Mouse (Mus musculus) megakaryocyte, embryonic 14.5 days (primary cell): ENCODE results near the gene Bcl2l1. TPM values are rescaled to one million over a fixed set of nuclear protein-coding genes. Genes with fewer than 3 reads are reported as not detected.

ENCODE experiments used
- H3K27me3 ChIP-seq: replicated peaks from 2 replicates; pipeline ENCODE3; 2012; ENCODE audit warnings: inconsistent platforms
- H3K36me3 ChIP-seq: replicated peaks from 2 replicates; pipeline ENCODE3; 2012; ENCODE audit warnings: low read length, inconsistent platforms, mixed read lengths
- H3K4me1 ChIP-seq: 2 replicates; pipeline ENCODE4 v1.6.1; 2012; ENCODE audit warnings: inconsistent platforms
- H3K4me3 ChIP-seq: replicated peaks from 2 replicates; pipeline ENCODE3; 2012; ENCODE audit warnings: moderate library complexity, mild to moderate bottlenecking, inconsistent platforms
- H3K9me3 ChIP-seq: 2 replicates; pipeline ENCODE4 v1.6.1; 2012; ENCODE audit warnings: inconsistent platforms
- FLI1 ChIP-seq: IDR thresholded peaks from 2 replicates; pipeline ENCODE4 v1.6.1; 2012; ENCODE audit warnings: low read length, inconsistent platforms, mixed read lengths
- GATA1 ChIP-seq: IDR thresholded peaks from 3 replicates; pipeline ENCODE4 v1.6.1; 2012; ENCODE audit warnings: mixed read lengths, low read length, inconsistent platforms, borderline replicate concordance
- polyA plus RNA-seq: library from polyadenylated mRNA; stranded (reverse); fragments of >175 nt; gene quantifications from 2 replicates; pipeline ENCODE4 v1.2.3, GENCODE M21; 2012; ENCODE audit warnings: low replicate concordance; ENCODE audit not compliant: insufficient read depth

Gene Bcl2l1
- polyA plus RNA-seq, 1 experiment = 498 TPM

GRCm38 (mm10) chr2:152847057-152847814 lies 15.7 kb upstream of the Bcl2l1 start:
- peaks cover 40% of the 10 kb centered on the region for H3K4me1 ChIP-seq
- H3K27me3 ChIP-seq = no peaks in the 10 kb centered on the region
- peaks cover 12% of the 10 kb centered on the region for H3K36me3 ChIP-seq
- no peak for TF ChIP-seq GATA1
- no peak for TF ChIP-seq FLI1
- H3K9me3 ChIP-seq = no peaks in the 10 kb centered on the region
- H3K4me3 ChIP-seq = peak overlapping the region; percentile 97

- H3K4me1 ChIP-seq = peaks cover 10% of the 10 kb centered on the region
- H3K9me3 ChIP-seq = no peaks in the 10 kb centered on the region
- H3K4me3 ChIP-seq = no peak overlapping the region
- TF ChIP-seq FLI1 (no peak), GATA1 (no peak)
- H3K27me3 ChIP-seq = no peaks in the 10 kb centered on the region
- H3K36me3 ChIP-seq = no peaks in the 10 kb centered on the region
Observed at GRCm38 (mm10) chr2:152842741-152843140, 11.2 kb upstream of the Bcl2l1 start.

GRCm38 (mm10) chr2:152839256-152839655 lies 7.7 kb upstream of the Bcl2l1 start:
- Histone ChIP-seq H3K36me3 (no peaks in the 10 kb centered on the region), H3K27me3 (no peaks in the 10 kb centered on the region), H3K9me3 (no peaks in the 10 kb centered on the region), H3K4me1 (peaks cover 4% of the 10 kb centered on the region; the same call in 1 of the 2 replicates), H3K4me3 (no peak overlapping the region)
- TF ChIP-seq GATA1 (no peak), FLI1 (no peak)

- Histone ChIP-seq H3K4me1 (peaks cover 56% of the 10 kb centered on the region), H3K27me3 (no peaks in the 10 kb centered on the region), H3K36me3 (peaks cover 45% of the 10 kb centered on the region), H3K4me3 (peak overlapping the region; percentile 98), H3K9me3 (no peaks in the 10 kb centered on the region)
- TF ChIP-seq GATA1 = no peak
- no peak for TF ChIP-seq FLI1
Observed at GRCm38 (mm10) chr2:152830021-152830921, 1.3 kb downstream of the Bcl2l1 start.

- H3K36me3 ChIP-seq = peaks cover 53% of the 10 kb centered on the region
- no peak for TF ChIP-seq GATA1
- no peak for TF ChIP-seq FLI1
- no peaks in the 10 kb centered on the region for H3K27me3 ChIP-seq
- no peaks in the 10 kb centered on the region for H3K9me3 ChIP-seq
- H3K4me1 ChIP-seq = peaks cover 65% of the 10 kb centered on the region
- peak overlapping the region; percentile 98 for H3K4me3 ChIP-seq
Observed at GRCm38 (mm10) chr2:152829367-152829881, 2.1 kb downstream of the Bcl2l1 start.

GRCm38 (mm10) chr2:152828532-152828931 lies 3.0 kb downstream of the Bcl2l1 start:
- TF ChIP-seq FLI1 (no peak), GATA1 (no peak)
- Histone ChIP-seq H3K27me3 (no peaks in the 10 kb centered on the region), H3K36me3 (peaks cover 62% of the 10 kb centered on the region), H3K4me1 (peaks cover 70% of the 10 kb centered on the region), H3K4me3 (peak overlapping the region; percentile 98), H3K9me3 (no peaks in the 10 kb centered on the region)

- H3K4me3 ChIP-seq = peak overlapping the region; percentile 98
- peaks cover 71% of the 10 kb centered on the region for H3K4me1 ChIP-seq
- no peaks in the 10 kb centered on the region for H3K27me3 ChIP-seq
- H3K36me3 ChIP-seq = peaks cover 65% of the 10 kb centered on the region
- H3K9me3 ChIP-seq = no peaks in the 10 kb centered on the region
- TF ChIP-seq GATA1 (no peak), FLI1 (no peak)
Observed at GRCm38 (mm10) chr2:152828011-152828370, 3.5 kb downstream of the Bcl2l1 start.

- Histone ChIP-seq H3K4me3 (peak overlapping the region; percentile 98), H3K4me1 (peaks cover 71% of the 10 kb centered on the region), H3K9me3 (no peaks in the 10 kb centered on the region), H3K36me3 (peaks cover 69% of the 10 kb centered on the region), H3K27me3 (no peaks in the 10 kb centered on the region)
- TF ChIP-seq GATA1 = no peak
- TF ChIP-seq FLI1 = no peak
Observed at GRCm38 (mm10) chr2:152827321-152828010, 4.1 kb downstream of the Bcl2l1 start.

- no peak for TF ChIP-seq GATA1
- no peak for TF ChIP-seq FLI1
- peaks cover 72% of the 10 kb centered on the region for H3K4me1 ChIP-seq
- no peaks in the 10 kb centered on the region for H3K27me3 ChIP-seq
- H3K4me3 ChIP-seq = peak overlapping the region; percentile 98
- no peaks in the 10 kb centered on the region for H3K9me3 ChIP-seq
- H3K36me3 ChIP-seq = peaks cover 79% of the 10 kb centered on the region
Observed at GRCm38 (mm10) chr2:152826481-152826880, 5.0 kb downstream of the Bcl2l1 start.
